Mouse (Mus musculus) brain, embryonic 14.5 days (tissue): ENCODE data around the gene Rbbp6. TPM values are rescaled to one million over a fixed set of nuclear protein-coding genes. Genes with fewer than 3 reads are reported as not detected.

ENCODE experiments used
- DNase-seq: peaks from one replicate; pipeline ENCODE4 v3.0.0-alpha.2; 2011; ENCODE audit warnings: low read depth
- CTCF ChIP-seq: fragments of 200-500 bp; IDR thresholded peaks from 2 replicates; pipeline ENCODE4 v1.5.1; 2012; ENCODE audit warnings: inconsistent platforms, mild to moderate bottlenecking, moderate library complexity, borderline replicate concordance; ENCODE audit not compliant: insufficient read depth, insufficient read length; ENCODE audit errors: extremely low read depth
- POLR2A ChIP-seq: fragments of 200-500 bp; IDR thresholded peaks from 2 replicates; pipeline ENCODE4 v1.6.1; 2012; ENCODE audit warnings: mild to moderate bottlenecking, inconsistent platforms, borderline replicate concordance; ENCODE audit not compliant: poor library complexity, insufficient read depth, insufficient read length, severe bottlenecking; ENCODE audit errors: extremely low read depth
- polyA plus RNA-seq: library from polyadenylated mRNA; depleted of rRNA; stranded (reverse); fragments of >200 nt; gene quantifications from 2 replicates; pipeline ENCODE4 v1.2.3, GENCODE M21; 2012; rRNA removed

Rbbp6 gene
- polyA plus RNA-seq, 1 experiment: 64.2 TPM

GRCm38 (mm10) chr7:123039302-123039701, 73.8 kb downstream of the Rbbp6 start:
- TF ChIP-seq CTCF (peak; percentile 40; the same call in 1 of the 2 replicates), POLR2A (no peak)
- DNase-seq: no peak

- no peak for DNase-seq
- no peak for TF ChIP-seq POLR2A
- peak; percentile 38; the same call in 1 of the 2 replicates for TF ChIP-seq CTCF
Measured at GRCm38 (mm10) chr7:123045146-123045545, 79.7 kb downstream of the Rbbp6 start.

DNA sequence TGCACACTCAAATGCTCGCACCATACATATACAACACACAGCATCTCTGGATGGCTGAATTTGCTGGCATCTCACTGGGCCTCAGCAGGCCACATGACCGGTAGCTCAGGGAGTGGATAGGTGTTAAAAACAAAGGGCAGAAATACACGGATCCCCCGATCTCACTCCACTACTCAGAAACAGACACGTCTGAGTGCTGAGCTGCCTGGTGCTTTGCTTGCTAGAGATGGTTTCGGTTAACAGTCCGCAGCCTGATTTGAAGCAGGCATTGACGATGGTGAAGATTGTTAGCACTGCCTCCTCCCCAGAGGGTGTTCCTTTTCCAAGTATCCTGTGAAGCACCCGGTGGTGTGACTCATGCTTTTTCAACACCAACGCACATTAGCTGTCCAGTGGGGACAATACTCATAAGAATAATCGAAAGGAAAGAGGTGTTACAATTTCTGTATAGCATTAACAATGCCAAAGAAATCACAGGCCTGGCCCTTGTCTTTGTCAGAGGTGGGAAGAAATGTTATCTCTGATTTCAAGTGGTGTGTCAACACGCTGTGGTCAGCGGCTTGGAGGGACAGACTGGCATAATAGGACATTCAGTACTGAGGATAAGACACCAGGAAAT, 81.1 kb downstream of the Rbbp6 start:
- TF ChIP-seq POLR2A (no peak), CTCF (no peak)
- no peak for DNase-seq

Other genes starting within 250 kb of the Rbbp6 start
- 78.8 and 88.9 TPM in 2 replicates for gene Tnrc6a, start 158.2 kb downstream of the Rbbp6 start, polyA plus RNA-seq
- 0.15 and 0.22 TPM in 2 replicates for gene Slc5a11, start 249.1 kb downstream of the Rbbp6 start, polyA plus RNA-seq